Mouse (Mus musculus): ENCODE results near the gene Fyn.

Gene Fyn

DNA sequence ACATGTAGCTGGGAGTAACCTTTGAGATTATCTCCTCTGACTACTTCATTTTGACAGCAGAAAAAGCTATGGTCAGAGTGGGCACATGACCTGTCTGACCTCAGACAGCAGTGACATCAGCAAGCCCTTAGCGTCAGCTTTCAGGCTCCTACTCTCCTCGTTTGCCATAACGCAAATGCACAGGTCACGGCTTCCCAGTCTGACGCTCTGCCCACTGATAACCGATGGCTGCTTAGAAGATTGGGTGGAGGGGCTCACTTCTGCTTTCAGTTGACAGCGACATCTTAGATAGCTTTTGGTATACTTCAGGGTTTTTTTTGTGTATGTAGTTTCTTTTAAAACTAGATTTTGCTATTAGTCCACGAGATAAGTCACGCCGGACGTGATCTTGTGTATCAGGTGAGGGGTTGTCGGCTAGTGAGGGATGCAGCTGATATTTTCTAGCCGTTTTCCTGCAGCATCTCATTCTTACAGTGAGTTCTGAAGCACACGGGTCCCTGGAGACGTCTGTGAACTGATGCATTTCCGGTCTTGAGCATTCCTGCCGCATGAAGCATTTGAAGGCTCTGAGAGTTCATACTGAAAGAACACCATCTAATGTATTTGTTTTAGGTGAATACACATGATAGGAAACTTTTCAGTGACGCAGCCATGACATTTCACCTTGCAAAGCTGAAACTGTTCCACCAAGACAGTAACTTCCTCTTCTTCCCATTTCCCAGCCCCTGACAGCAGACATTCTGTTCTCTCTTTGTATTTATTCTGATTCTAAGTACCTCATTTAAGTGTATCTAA is 44.4 kb downstream of the Fyn start:
- DNase-seq (ENCODE audit: low read depth, low spot score) = no peak

DNA sequence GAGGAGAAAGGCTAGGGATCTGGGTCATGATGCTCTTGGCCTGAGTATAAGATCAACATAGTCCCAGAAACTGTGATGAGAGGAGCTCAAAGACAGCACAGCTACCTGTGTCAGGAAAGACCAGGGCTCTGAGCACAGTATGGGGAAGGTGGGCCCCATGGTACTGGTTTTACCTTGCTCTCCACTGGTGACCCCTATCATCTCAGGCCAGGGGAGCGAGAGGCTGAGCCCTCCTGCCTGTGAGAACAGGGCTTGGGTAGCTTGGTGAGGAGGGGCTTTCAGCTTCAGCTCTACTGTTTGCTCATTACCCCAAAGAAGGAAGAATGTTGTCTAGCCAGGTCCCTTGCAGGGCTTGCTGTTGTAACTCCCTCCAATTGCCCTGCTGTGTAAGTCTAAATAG is 45.4 kb downstream of the Fyn start:
- DNase-seq (ENCODE audit: low read depth, low spot score) = no peak

DNA sequence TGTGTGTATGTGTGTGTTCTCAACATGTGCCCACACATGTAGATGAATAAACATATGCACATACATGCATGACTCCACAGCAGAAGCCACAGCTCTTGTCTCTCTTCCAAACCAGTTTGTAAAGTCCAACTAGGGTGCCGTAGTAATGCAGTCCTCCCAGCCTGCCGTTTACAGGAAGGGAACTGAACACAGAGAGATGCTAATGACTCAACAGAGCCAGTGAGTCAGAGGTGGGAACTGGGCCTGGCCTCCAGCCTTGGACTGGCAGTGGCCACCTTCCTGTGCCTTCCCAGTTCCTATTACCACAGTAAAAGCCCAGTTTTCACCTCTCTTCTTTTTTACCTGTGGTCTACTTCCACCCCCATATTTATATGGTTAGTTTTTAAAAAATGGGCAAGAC is 46.9 kb downstream of the Fyn start:
- no peak for DNase-seq (ENCODE audit: low read depth, low spot score)

DNA sequence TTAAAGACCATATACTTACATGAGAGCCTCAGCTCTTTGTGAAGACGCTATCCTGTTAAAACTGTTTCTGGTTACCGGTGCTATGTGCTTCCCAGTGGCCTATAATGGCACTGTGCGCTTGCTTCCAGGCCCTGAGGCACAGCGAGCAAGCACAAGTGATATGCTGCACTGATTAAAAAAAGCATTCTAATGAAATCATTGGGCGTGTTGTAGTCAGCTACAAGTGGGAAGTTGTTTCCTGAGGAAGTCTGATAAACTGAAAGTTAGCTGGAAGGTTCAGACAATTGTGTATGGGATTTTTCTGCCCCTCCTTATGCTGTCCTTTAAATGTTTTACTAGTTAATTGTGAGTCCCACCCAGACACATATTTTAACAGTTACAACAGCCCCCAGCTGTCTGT is 49.0 kb downstream of the Fyn start:
- DNase-seq (ENCODE audit: low read depth, low spot score) = no peak

DNA sequence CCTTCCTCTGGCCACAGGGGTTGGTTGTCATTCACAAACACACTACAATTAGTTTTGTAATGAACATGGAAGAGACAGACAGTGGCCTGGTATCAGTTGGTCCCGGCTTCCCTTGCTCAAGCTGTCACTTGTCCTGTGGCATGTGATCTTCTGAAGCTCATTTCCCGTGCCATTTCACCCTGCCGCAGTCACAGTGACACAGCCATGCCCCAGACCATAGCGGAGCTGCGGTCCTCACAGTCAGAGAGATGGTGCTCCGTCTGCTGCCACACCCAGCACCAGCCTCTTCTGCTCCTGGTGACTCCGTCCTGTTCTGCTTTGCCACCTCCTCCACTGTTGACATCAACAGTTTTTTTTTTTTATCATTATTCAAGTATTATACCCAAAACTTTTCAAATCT is 49.7 kb downstream of the Fyn start:
- DNase-seq (ENCODE audit: low read depth, low spot score) = no peak

DNA sequence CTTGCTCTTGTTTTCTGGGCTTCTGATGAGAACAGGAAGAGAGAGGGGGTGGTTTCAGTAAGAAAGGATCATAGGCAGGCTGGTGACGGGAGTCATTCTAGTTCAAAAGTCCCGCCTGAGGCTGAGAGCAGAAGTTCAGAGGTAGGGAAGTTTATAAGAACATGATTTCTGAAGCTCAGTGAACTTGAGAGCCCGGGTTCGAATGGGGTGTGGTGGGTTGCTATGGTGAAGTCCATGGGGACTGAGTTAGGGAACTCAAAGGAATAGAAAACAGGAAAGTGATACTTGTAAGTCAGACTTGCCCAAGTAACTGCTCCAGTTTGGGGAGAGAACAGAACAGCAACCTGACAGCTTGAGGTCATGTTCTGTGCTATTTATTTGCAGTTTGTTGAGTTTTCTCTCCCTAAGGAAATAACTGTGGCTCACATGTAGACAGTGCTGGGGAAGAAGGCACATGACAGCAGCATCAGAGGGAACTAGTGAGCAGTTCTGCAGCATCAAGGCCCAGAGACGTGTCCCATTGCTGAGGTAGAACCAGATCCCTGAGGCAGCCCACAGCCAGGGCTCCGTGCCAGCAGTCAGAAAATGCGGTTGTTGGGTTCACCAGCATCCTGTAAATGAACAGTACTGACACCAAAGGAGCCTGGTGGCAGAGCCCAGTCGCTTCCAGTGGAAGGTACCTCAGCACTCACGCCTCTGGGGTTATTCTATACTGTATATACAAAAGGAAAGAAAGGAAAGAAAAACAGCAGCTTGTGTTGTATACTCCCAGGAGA is 52.4 kb downstream of the Fyn start:
- DNase-seq (ENCODE audit: low read depth, low spot score) = no peak

DNA sequence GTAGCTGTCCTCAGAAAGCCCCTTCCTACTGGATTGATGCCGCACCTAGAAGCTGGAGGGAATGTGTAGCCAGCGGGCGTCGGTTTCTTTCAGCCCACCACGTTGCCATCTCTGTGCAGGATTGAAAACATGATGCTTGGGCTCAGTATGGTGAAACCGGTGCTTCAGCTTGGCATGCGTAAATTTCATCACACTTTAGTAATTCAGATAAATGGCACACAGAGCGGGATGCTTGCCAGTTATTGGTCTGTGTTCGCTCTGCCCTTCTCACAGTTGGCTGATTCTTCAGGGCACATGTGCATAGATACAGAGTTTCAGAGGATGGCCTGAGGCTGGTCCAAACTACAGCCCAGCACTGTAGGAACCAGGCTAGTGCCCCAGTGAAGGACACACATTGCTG is 53.1 kb downstream of the Fyn start:
- DNase-seq (ENCODE audit: low read depth, low spot score) = no peak

DNA sequence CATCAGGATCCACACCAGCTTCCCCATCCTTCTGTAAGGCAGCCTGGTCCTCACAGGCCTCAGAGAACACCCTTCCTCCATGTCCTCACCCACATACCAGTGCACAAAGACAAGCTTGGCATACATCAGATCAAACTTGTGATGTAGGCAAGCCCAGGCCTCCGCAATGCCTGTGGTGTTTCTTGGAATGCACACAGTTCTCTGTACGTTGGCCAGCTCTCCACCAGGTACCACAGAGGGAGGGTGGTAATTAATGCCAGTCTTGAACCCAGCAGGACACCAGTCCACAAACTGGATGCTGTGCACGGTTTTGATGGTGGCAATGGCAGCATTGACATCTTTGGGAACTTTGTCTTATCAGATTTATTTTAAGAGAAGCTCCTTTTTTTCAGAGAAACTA is 56.0 kb downstream of the Fyn start:
- no peak for DNase-seq (ENCODE audit: low read depth, low spot score)

DNA sequence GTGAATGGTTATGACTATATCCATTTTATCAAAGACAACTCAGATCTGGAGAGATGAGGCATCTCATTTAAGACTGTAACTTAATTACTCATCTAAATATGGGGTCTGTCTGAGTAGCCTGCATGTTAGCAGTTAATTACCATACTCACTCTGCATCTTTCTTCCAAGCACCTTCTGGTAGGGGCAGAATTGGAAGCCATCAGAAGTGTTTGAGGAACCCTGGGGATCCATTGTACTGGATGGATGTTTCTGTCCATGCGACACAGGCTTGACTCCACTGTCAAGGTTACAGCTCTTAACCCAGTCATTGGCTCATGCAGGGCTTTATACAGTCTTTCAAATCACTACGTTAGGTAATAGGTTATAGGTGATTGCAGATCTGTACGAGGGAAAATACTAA is 57.4 kb downstream of the Fyn start:
- no peak for DNase-seq (ENCODE audit: low read depth, low spot score)

DNA sequence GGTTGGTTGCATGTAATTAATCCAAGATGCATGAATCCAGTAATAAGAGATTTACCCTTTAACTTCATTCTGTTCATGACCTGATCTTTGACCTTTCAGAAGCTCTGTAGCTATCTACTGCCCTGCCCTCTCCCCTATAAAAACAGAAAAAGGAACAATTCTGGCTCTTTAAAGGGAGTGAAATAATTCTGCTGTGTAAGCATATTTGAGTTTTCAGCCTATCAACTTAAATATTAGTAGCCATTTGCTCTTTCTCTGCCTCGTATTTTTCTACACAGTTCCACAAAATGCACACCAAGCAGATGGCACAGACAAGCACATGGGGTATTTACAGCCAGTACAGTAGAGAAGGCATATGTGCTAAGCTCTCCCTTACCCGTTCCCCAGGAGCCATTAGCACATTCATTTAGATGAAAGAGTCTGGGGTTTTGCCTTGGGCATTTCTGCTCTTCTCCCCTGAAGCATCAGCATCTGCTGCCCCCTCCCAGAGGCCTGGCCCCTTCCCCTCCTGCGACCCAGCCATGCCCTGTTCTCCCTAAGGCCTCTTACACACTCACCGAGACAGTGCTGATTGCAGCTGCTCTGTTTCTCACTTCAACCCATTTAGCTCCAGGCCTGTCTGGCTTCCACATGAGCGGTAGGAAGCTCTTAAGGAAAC is 58.3 kb downstream of the Fyn start:
- no peak for DNase-seq (ENCODE audit: low read depth, low spot score)

DNA sequence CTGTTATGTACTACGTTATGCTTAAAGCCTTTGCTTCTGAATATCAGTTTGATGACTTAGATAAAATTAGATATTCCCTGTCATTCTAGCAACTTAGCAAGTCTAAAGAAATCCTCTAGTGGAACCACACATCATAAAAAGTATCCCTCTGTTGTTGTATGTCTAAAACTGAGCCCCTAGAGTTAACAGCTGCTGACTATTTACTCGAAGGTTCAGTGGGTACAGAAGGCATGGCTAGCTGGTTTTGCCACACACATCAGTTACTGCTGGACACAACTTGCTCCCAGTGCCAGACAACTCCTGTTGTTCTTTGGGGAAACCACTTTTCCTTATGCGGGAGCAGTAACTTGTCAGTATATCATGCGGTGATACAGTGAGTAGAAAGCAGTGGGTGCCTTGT is 61.0 kb downstream of the Fyn start:
- no peak for DNase-seq (ENCODE audit: low read depth, low spot score)

DNA sequence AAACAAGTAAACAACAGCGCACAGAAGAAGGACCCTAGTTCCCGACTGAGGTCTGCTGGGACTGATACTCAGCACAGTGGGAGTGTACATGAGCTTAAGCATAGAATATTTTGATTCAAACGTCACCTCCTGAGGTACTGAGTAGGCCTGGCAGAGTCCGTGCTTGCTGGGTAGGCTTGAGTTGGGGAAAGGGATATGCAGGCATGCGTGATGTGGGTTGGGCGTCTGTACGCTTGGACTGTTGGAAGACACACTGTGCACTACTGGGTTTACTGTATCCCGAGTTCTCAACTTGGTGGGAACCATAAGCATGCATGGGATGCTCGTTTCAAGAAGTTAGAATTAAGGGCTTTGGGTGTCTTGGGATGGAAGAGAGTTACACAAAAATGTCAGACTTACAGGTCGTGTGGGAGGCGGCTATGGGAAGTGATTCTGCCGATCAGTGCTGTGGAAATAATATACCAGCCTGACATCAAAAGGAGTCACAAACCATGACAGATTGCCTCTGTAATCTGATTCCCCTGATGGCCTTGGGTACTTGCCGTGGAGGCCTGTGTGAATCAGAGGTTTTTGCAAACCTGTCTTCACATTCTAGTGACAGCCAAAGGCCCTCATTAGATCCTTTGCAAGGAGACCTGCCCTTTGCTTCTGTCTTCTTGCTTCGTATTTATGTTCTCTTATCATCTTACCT is 61.6 kb downstream of the Fyn start:
- DNase-seq (ENCODE audit: low read depth, low spot score) = no peak

DNA sequence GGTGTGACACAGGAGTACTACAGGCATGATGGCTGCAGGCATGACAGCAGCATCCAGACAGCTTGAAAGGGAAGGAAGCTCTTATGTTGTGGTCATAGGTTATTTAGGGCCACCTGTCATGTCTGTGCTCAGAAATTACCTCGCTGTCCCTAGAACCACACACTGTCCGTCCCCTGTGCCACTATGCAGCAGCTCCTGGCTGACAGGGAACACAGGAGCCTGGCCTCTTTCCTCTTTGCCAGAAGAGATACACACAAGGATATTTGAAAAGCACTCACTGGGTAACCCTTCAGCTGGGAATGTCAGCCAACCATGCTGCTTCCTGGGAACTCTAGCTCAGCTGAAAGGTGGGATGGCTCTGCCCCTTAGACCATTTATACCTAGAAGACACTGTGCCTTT is 62.6 kb downstream of the Fyn start:
- no peak for DNase-seq (ENCODE audit: low read depth, low spot score)

DNA sequence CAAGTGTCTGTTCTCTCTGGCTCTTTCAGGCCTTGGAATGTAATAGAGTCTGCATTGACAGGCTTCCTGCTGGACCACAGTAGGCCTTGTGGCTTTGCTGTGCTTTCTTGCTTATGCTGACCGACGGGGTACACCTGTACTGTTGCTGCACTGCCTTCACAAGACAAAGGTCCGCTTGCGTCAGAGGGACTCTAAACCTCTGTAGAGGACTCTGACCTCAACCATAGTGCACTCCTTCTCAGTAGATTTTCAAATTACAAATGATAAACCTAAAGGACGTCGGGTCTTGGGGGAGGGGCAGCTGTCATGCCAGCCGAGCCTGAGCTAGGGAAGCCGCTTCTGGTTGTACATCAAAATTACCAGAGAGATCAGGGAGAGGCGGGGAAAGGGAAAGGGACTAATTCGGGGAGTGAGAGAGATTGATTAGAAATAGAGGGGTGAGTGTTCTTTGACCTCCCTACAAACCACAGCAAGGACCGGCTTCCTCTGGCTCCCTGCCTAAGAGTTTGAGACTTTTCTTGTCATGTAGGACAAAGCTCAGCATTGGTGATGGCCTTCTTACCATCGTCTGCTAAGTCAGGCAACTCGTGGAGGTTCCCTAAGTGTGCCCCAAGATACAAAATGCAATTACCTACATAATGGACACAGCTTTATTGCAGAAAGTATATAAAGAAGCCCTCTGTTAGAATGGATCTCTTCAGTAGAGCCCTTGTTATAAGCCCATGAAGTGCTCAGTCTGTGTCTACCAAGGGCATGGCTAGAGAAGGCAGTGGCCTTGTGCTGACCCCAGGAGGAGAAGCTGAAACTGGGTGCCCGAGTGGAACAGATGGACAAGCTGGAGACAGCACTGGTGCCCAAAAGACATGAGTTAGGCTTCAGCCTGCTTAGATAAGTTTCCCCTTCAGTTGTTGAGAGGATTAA is 64.3 kb downstream of the Fyn start:
- no peak for DNase-seq (ENCODE audit: low read depth, low spot score)

DNA sequence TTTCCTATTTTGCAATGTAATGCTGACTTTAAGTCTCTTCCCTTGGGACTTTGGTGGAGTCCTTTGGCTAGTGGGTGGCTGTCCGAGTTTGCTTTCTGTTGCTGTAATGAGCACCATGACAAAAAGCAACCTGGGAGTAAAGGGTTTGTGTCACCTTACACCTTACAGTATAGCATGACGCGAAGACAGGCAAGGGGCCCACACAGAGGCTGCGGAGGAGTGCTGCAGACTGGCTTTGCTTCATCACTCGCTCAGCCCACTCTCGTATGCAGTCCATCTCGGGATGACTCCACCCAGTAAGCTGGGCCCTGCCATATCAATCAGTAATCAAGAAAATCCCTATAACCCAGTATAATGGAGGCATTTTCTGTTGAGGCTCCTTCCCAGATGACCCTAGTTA is 65.2 kb downstream of the Fyn start:
- DNase-seq (ENCODE audit: low read depth, low spot score) = no peak

DNA sequence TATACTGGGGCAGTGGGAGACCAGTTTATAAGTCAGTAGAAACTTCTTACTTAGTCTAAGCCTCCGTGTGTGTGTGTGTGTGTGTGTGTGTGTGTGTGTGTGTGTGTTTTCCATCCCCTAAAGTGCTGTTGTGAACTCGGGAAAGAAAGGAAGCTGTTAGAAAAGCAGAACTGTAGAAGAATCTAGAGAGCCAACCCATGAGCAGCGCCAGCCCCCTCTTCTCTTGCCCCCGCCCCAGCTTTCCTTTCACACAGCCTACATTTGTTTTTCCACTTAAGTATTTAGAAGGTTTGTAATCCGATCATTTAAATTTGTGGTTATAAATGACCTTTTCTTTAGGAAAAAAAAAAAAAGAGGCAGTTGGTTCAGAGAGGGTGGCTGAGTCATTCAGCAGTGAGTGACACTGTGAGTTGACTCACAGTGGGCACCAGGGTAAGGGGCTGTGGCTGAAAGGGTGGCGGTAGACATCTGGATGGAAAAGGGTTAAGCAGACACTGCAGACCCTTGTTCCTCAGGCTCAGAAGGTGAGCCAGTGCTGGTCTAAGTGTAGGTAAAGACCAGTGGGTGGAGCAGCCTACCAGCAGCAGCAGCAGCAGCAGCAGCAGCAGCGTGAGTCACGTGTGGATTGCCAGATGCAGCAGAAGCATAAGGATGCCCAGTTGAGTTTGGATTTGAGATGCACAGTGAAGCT is 66.2 kb downstream of the Fyn start:
- no peak for DNase-seq (ENCODE audit: low read depth, low spot score)

DNA sequence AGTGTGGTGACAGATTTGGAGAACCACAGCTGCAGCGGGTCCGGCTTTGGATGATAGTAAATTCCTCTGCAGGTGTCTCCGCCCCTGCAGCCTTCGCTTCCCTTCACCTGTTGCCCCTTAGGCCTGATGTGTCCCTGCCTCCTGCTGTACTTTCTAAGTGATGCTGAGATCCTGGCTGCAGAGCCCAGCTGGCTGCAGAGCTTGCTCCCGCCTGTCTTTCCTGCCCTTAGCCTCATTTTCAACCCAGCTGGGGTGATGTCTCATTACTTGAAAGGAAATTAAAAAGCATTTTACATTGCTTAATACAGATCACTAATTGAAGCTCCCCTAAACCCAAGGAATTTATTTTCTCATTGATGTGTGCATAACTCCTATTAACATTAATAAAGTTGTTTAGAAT is 70.2 kb downstream of the Fyn start:
- DNase-seq (ENCODE audit: low read depth, low spot score) = no peak

DNA sequence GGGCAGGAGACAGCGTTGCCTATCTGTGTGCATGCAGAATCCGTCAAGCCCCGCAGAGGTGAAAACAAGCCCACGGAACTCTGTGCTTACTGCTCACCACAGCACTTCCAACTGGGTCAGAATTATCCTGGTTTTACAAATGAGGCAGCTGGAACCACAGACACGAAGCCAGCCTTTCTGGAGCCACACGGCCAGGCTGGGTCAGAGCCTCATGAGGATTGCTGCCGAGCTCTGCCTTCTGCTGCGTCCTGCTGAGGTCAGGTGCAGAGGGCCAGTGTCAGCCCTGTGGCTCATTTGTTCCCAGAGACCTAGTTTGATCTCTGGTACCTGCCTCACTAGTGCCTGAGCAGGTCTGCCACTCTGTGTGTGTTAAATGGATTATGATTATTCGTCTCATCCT is 71.9 kb downstream of the Fyn start:
- DNase-seq (ENCODE audit: low read depth, low spot score) = no peak

DNA sequence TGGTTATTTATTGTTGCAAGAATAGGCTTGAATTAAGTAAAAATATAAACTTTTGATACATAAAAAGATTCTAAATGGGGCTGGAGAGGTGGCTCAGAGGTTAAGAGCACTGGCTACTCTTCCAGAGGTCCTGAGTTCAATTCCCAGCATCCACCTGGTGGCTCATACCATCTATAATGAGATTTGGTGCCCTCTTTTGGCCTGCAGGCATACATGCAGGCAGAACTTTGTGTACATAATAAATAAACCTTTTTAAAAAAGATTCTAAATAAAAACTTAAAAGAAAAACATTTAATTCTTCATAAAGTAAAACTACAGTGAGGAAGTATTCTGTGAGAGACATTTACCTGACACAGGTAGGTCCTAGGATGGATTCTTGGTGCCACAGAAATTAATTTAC is 73.0 kb downstream of the Fyn start:
- DNase-seq (ENCODE audit: low read depth, low spot score) = no peak

DNA sequence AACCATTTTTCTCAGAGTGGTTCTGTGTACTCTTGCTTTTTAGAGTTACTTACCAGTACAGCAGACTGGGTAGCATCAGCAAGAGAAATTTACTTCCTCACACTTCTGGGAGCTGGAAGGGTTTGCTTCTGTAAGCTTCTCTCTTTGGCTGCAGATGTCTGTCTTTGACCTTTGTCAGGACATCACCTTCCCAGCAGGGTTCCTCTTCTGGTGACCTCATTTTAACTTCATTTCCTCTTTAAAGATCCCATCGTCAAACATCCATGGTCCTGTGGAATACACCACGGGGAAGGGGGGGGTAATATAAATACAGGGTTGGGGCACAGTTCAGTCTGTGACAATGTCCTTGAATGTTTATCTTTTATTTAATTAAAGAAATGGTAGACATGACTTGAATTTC is 74.5 kb downstream of the Fyn start:
- DNase-seq (ENCODE audit: low read depth, low spot score) = no peak

DNA sequence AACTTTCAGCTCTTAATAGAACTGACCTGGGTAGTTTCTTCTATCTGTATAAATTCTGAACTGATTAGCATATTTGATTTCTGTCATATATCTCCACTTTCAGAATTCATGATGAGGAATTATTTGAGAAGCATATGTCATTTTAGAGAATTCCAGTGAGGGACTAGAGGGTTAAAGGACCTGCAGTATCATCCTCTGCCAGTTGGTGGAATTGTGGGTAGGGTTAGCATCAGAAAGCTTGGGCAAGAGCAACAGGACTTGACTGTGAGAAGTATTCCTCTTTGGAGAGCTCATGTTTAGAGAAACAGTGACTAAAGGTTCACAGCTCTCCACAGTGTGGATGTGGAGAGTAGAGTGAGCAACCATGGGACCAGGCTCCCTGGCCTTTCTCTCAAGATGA is 75.3 kb downstream of the Fyn start:
- no peak for DNase-seq (ENCODE audit: low read depth, low spot score)

Measured in retina, postnatal 7 days (tissue).